Mouse (Mus musculus) kidney, adult 2 months (tissue): ENCODE measurements around the gene Cd52.

Source experiments
- CTCF ChIP-seq: fragments of 200-500 bp; conservative IDR thresholded peaks from 2 replicates; pipeline ENCODE4 v1.5.1; 2011; ENCODE audit warnings: low read depth, mild to moderate bottlenecking, control low read depth, low read length, moderate library complexity, mixed read lengths; ENCODE audit not compliant: insufficient read depth, insufficient read length
- POLR2A ChIP-seq: fragments of 200-500 bp; IDR thresholded peaks from one replicate; pipeline ENCODE4 v1.6.1; 2011; ENCODE audit warnings: low read depth, low read length, control low read depth

- TF ChIP-seq CTCF (no peak), POLR2A (no peak)
These were observed 18.6 kb upstream of the Cd52 start for GRCm38 (mm10) chr4:134113356-134113994.
